Mouse (Mus musculus): ENCODE results near the gene B3gnt2. TPM values are rescaled to one million over a fixed set of nuclear protein-coding genes. Genes with fewer than 3 reads are reported as not detected.

B3gnt2 gene
- polyA plus RNA-seq, 1 experiment from 2014 or later: 20.4 TPM

GRCm38 (mm10) chr11:22883676-22884075 is 22.9 kb upstream of the B3gnt2 start:
- Histone ChIP-seq H3K27ac (ENCODE audit: low read length) (no peak overlapping the region), H3K9me3 (ENCODE audit: low read length) (no peaks in the 10 kb centered on the region), H3K4me1 (ENCODE audit: insufficient read depth, low read depth, low read length) (no peaks in the 10 kb centered on the region), H3K4me2 (replicated peaks; ENCODE audit: low read depth, low read length) (no peak overlapping the region), H3K9ac (replicated peaks; ENCODE audit: low read depth) (no peak overlapping the region), H3K27me3 (replicated peaks; ENCODE audit: insufficient read depth, low read length) (no peaks in the 10 kb centered on the region), H3K4me3 (ENCODE audit: low read depth, low read length) (no peak overlapping the region), H3K36me3 (ENCODE audit: insufficient read depth, low read length) (no peaks in the 10 kb centered on the region)
- WGBS: 69% methylated on average over 2 of the region's 2 CpGs
- DNase-seq (ENCODE audit: low spot score) (no peak), ATAC-seq (no peak)
- TF ChIP-seq CTCF (IDR thresholded peaks at IDR 0.05): no peak
- no peak for TF ChIP-seq EP300 (IDR thresholded peaks at IDR 0.05)

GRCm38 (mm10) chr11:22882926-22883325 is 22.2 kb upstream of the B3gnt2 start:
- ATAC-seq (no peak), DNase-seq (ENCODE audit: low spot score) (no peak)
- TF ChIP-seq EP300 (IDR thresholded peaks at IDR 0.05): no peak
- TF ChIP-seq CTCF (IDR thresholded peaks at IDR 0.05): no peak
- no peak overlapping the region for H3K27ac ChIP-seq (ENCODE audit: low read length)
- no peaks in the 10 kb centered on the region for H3K27me3 ChIP-seq (replicated peaks; ENCODE audit: insufficient read depth, low read length)
- H3K4me3 ChIP-seq (ENCODE audit: low read depth, low read length): no peak overlapping the region
- no peaks in the 10 kb centered on the region for H3K36me3 ChIP-seq (ENCODE audit: insufficient read depth, low read length)
- H3K4me2 ChIP-seq (replicated peaks; ENCODE audit: low read depth, low read length): no peak overlapping the region
- no peak overlapping the region for H3K9ac ChIP-seq (replicated peaks; ENCODE audit: low read depth)
- no peaks in the 10 kb centered on the region for H3K9me3 ChIP-seq (ENCODE audit: low read length)
- no peaks in the 10 kb centered on the region for H3K4me1 ChIP-seq (ENCODE audit: insufficient read depth, low read depth, low read length)

- no peak for TF ChIP-seq EP300 (IDR thresholded peaks at IDR 0.05)
- no peak for TF ChIP-seq CTCF (IDR thresholded peaks at IDR 0.05)
- Histone ChIP-seq H3K27me3 (replicated peaks; ENCODE audit: insufficient read depth, low read length) (no peaks in the 10 kb centered on the region), H3K4me3 (ENCODE audit: low read depth, low read length) (no peak overlapping the region), H3K27ac (ENCODE audit: low read length) (no peak overlapping the region), H3K36me3 (ENCODE audit: insufficient read depth, low read length) (no peaks in the 10 kb centered on the region), H3K9me3 (ENCODE audit: low read length) (no peaks in the 10 kb centered on the region), H3K9ac (replicated peaks; ENCODE audit: low read depth) (no peak overlapping the region), H3K4me1 (ENCODE audit: insufficient read depth, low read depth, low read length) (no peaks in the 10 kb centered on the region), H3K4me2 (replicated peaks; ENCODE audit: low read depth, low read length) (no peak overlapping the region)
- ATAC-seq: no peak
- WGBS: 53% methylated on average over 3 of the region's 3 CpGs
- DNase-seq (ENCODE audit: low spot score): no peak
These were observed 19.8 kb upstream of the B3gnt2 start for GRCm38 (mm10) chr11:22880383-22881172.

GRCm38 (mm10) chr11:22879645-22880044 is 18.9 kb upstream of the B3gnt2 start:
- no peaks in the 10 kb centered on the region for H3K27me3 ChIP-seq (replicated peaks; ENCODE audit: insufficient read depth, low read length)
- H3K4me1 ChIP-seq (ENCODE audit: insufficient read depth, low read depth, low read length): no peaks in the 10 kb centered on the region
- no peaks in the 10 kb centered on the region for H3K36me3 ChIP-seq (ENCODE audit: insufficient read depth, low read length)
- H3K27ac ChIP-seq (ENCODE audit: low read length): no peak overlapping the region
- TF ChIP-seq CTCF (IDR thresholded peaks at IDR 0.05): no peak
- no peak for TF ChIP-seq EP300 (IDR thresholded peaks at IDR 0.05)
- ATAC-seq: no peak
- H3K4me3 ChIP-seq (ENCODE audit: low read depth, low read length): no peak overlapping the region
- 60% methylated on average over 4 of the region's 4 CpGs for WGBS
- no peak overlapping the region for H3K9ac ChIP-seq (replicated peaks; ENCODE audit: low read depth)
- no peak overlapping the region for H3K4me2 ChIP-seq (replicated peaks; ENCODE audit: low read depth, low read length)
- DNase-seq (ENCODE audit: low spot score): no peak
- H3K9me3 ChIP-seq (ENCODE audit: low read length): no peaks in the 10 kb centered on the region

GRCm38 (mm10) chr11:22876680-22877330 is 16.0 kb upstream of the B3gnt2 start:
- Histone ChIP-seq H3K36me3 (ENCODE audit: insufficient read depth, low read length) (no peaks in the 10 kb centered on the region), H3K9ac (replicated peaks; ENCODE audit: low read depth) (no peak overlapping the region), H3K4me3 (ENCODE audit: low read depth, low read length) (no peak overlapping the region), H3K27me3 (replicated peaks; ENCODE audit: insufficient read depth, low read length) (no peaks in the 10 kb centered on the region), H3K4me1 (ENCODE audit: insufficient read depth, low read depth, low read length) (peaks cover 16% of the 10 kb centered on the region; the same call in 1 of the 2 replicates), H3K9me3 (ENCODE audit: low read length) (no peaks in the 10 kb centered on the region), H3K27ac (ENCODE audit: low read length) (no peak overlapping the region), H3K4me2 (replicated peaks; ENCODE audit: low read depth, low read length) (no peak overlapping the region)
- DNase-seq (ENCODE audit: low spot score): no peak
- WGBS: 67% methylated on average over 3 of the region's 3 CpGs
- ATAC-seq: no peak
- TF ChIP-seq EP300 (IDR thresholded peaks at IDR 0.05) (no peak), CTCF (IDR thresholded peaks at IDR 0.05) (no peak)

GRCm38 (mm10) chr11:22875279-22875678 is 14.5 kb upstream of the B3gnt2 start:
- Histone ChIP-seq H3K4me2 (replicated peaks; ENCODE audit: low read depth, low read length) (no peak overlapping the region), H3K9me3 (ENCODE audit: low read length) (no peaks in the 10 kb centered on the region), H3K4me1 (ENCODE audit: insufficient read depth, low read depth, low read length) (peaks cover 16% of the 10 kb centered on the region; the same call in 1 of the 2 replicates), H3K9ac (replicated peaks; ENCODE audit: low read depth) (no peak overlapping the region), H3K27me3 (replicated peaks; ENCODE audit: insufficient read depth, low read length) (no peaks in the 10 kb centered on the region), H3K36me3 (ENCODE audit: insufficient read depth, low read length) (no peaks in the 10 kb centered on the region), H3K27ac (ENCODE audit: low read length) (no peak overlapping the region), H3K4me3 (ENCODE audit: low read depth, low read length) (no peak overlapping the region)
- WGBS: 83% methylated on average over 4 of the region's 4 CpGs
- DNase-seq (ENCODE audit: low spot score) (no peak), ATAC-seq (no peak)
- no peak for TF ChIP-seq EP300 (IDR thresholded peaks at IDR 0.05)
- no peak for TF ChIP-seq CTCF (IDR thresholded peaks at IDR 0.05)
